Mouse (Mus musculus): ENCODE data around the gene Ltbp1. TPM values are rescaled to one million over a fixed set of nuclear protein-coding genes. Genes with fewer than 3 reads are reported as not detected.

Ltbp1 gene
- total and polyA plus RNA-seq, 3 experiments = 17.2 to 40.4 (median 39.9) TPM

DNA sequence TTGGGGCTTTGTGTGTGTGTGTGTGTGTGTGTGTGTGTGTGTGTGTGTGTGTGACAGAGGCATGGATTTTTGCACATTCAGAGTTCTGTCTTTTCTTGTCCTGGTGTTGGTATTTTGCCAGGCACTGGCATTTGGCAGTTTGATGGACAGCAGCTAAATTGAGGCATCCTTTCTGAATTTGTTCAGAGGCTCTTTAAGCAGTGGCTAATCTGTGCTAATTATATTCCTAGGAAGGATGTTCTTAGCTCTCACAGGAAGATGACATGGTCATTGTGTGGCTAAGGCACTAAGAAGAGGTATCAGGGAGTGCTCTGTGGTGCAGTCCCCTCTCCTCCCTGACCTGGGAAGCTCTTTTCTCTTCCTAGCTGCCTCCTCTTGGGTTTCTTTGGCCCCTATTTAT, 77.1 kb downstream of the Ltbp1 start:
- no peak overlapping the region for H3K4me3 ChIP-seq
- H3K36me3 ChIP-seq (ENCODE audit: control insufficient read depth, insufficient read depth, low read length) = peaks cover 6% of the 10 kb centered on the region
- H3K27me3 ChIP-seq (ENCODE audit: control insufficient read depth, insufficient read depth, low read length) = no peaks in the 10 kb centered on the region
- no peak for DNase-seq
- H3K4me1 ChIP-seq (ENCODE audit: control insufficient read depth, insufficient read depth, low read length) = peaks cover 4% of the 10 kb centered on the region
- no peaks in the 10 kb centered on the region; the same call in 1 of the 2 replicates for H3K79me2 ChIP-seq (replicated peaks; ENCODE audit: control insufficient read depth, insufficient read depth, low read length)
- no peak overlapping the region for H3K9ac ChIP-seq (ENCODE audit: low read depth, low read length)
- TF ChIP-seq POLR2A (IDR thresholded peaks at IDR 0.05; ENCODE audit: insufficient read depth, low read depth, low read length) (no peak), EP300 (IDR thresholded peaks at IDR 0.05; ENCODE audit: insufficient read depth, low read depth, low read length) (no peak), CTCF (IDR thresholded peaks at IDR 0.05) (no peak)
- intact Hi-C loops (cut with DNase I) = no loop called here
- H3K27ac ChIP-seq = no peak overlapping the region

DNA sequence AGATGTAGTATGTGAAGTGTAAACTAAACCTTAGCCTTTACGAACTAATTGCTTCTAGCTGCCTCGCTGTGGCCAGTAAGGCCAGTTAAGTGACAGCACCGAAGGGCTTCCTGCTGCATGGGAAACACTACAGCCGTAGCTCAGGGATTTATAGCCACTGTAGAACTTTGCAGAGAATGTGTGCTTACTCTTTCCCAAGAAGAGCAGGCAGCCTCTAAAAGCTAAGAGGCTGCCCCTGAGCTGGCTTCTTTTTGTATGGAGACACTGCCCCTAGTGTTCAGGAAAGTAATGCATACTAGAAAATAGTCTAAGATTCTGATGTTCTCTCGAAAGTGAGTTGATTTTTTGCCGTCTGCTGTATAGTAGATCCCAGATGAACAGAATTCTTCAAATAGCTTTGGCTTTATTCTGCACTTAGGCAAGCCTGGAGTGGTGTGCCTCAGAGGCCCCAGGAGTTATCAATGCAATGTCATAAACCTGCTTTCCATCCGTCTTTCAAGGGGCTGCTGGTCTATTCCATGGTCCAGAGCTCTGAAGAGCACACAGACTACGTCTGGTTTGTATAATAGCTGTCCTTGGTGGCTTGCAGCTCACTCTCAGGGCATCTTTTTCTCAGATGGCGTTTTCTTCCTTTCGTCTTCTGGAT, 82.1 kb downstream of the Ltbp1 start:
- WGBS = 43% methylated on average over 10 of the region's 10 CpGs
- no peak overlapping the region for H3K27ac ChIP-seq
- H3K36me3 ChIP-seq (ENCODE audit: control insufficient read depth, insufficient read depth, low read length) = peaks cover 5% of the 10 kb centered on the region
- peaks cover 6% of the 10 kb centered on the region for H3K4me1 ChIP-seq (ENCODE audit: control insufficient read depth, insufficient read depth, low read length)
- intact Hi-C loops (cut with DNase I) = loop anchor here (1.0 to 5.0 kb wide), 3 partner anchors 71 to 415 kb away; no protein-coding TSS in a partner anchor
- TF ChIP-seq EP300 (IDR thresholded peaks at IDR 0.05; ENCODE audit: insufficient read depth, low read depth, low read length) (no peak), POLR2A (IDR thresholded peaks at IDR 0.05; ENCODE audit: insufficient read depth, low read depth, low read length) (no peak), CTCF (IDR thresholded peaks at IDR 0.05) (no peak; the same call in 1 of the 2 replicates)
- H3K4me3 ChIP-seq = no peak overlapping the region
- no peaks in the 10 kb centered on the region for H3K27me3 ChIP-seq (ENCODE audit: control insufficient read depth, insufficient read depth, low read length)
- no peak overlapping the region for H3K9ac ChIP-seq (ENCODE audit: low read depth, low read length)
- peak in 1 of 2 experiments; percentile 14 for DNase-seq
- H3K79me2 ChIP-seq (replicated peaks; ENCODE audit: control insufficient read depth, insufficient read depth, low read length) = no peaks in the 10 kb centered on the region; the same call in 1 of the 2 replicates

DNA sequence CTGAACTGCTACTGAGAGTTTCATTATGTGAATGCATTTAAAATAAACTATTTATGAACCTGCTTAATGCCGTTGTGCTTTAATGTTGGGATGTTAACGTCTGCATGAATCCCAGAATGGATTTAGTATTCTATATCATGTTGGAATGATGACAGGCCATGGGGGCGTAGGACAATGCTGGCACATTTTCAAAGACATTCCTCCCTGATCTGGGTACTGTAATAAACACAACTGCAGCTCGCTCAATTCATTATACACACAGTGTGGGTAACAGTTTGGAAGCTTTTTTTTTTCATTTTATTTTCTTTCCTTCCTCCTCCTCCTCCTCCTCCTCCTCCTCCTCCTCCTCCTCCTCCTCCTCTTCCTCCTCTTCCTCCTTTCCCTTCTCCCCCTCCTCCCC, 82.9 kb downstream of the Ltbp1 start:
- no peak overlapping the region for H3K9ac ChIP-seq (ENCODE audit: low read depth, low read length)
- H3K27me3 ChIP-seq (ENCODE audit: control insufficient read depth, insufficient read depth, low read length) = no peaks in the 10 kb centered on the region
- H3K4me3 ChIP-seq = no peak overlapping the region
- WGBS = 47% methylated on average over 4 of the region's 4 CpGs
- H3K27ac ChIP-seq = no peak overlapping the region
- H3K36me3 ChIP-seq (ENCODE audit: control insufficient read depth, insufficient read depth, low read length) = no peaks in the 10 kb centered on the region
- intact Hi-C loops (cut with DNase I) = loop anchor here (5.0 kb wide), 1 partner anchor 416 kb away; no protein-coding TSS in a partner anchor
- no peaks in the 10 kb centered on the region; the same call in 1 of the 2 replicates for H3K79me2 ChIP-seq (replicated peaks; ENCODE audit: control insufficient read depth, insufficient read depth, low read length)
- no peak for DNase-seq
- no peak for TF ChIP-seq EP300 (IDR thresholded peaks at IDR 0.05; ENCODE audit: insufficient read depth, low read depth, low read length)
- TF ChIP-seq POLR2A (IDR thresholded peaks at IDR 0.05; ENCODE audit: insufficient read depth, low read depth, low read length) = no peak
- TF ChIP-seq CTCF (IDR thresholded peaks at IDR 0.05) = no peak
- peaks cover 3% of the 10 kb centered on the region for H3K4me1 ChIP-seq (ENCODE audit: control insufficient read depth, insufficient read depth, low read length)

DNA sequence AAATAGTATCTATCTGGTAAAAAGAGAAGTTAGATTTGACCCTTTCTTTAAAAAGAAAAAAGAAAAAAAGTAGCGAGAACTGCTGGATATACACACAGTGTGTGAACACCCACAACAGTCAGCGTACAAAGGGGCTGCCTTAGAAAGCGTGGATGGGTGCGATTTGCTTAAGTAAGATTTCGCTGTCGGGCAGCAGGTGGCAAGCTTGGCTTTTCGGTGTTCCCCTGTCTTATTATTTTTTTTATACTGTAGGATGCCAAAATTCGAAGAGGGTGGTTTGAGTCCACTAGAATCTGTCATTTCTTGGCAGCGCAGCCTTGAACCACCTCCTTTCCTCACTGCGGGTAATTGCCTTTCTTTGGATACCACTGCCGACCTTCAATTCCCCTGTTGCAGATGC, 83.4 kb downstream of the Ltbp1 start:
- peak; percentile 31 to 39 for DNase-seq
- no peak overlapping the region for H3K27ac ChIP-seq

DNA sequence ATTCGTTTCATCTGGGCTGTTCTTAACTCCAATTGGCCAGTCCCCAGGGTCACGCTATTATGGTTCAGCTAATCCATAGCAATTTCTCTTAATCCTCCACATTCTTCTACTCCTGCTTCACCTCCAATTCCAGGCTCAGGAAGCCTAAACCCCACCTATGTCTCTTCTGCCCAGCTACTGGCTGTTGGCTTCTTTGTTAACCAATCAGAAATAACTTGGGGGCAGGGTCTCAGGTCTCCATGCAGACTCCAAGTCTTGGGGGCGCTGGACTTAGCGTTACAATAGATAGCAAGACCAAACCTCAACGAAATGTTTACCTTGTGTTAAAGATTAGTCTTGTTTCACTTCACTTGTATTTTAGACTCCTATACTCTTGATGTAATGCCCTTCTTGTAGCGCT, 85.2 kb downstream of the Ltbp1 start:
- H3K27me3 ChIP-seq (ENCODE audit: control insufficient read depth, insufficient read depth, low read length) = no peaks in the 10 kb centered on the region
- no peak for DNase-seq
- no peaks in the 10 kb centered on the region for H3K36me3 ChIP-seq (ENCODE audit: control insufficient read depth, insufficient read depth, low read length)
- H3K9ac ChIP-seq (ENCODE audit: low read depth, low read length) = no peak overlapping the region
- peaks cover 5% of the 10 kb centered on the region for H3K4me1 ChIP-seq (ENCODE audit: control insufficient read depth, insufficient read depth, low read length)
- intact Hi-C loops (cut with DNase I) = no loop called here
- H3K4me3 ChIP-seq = no peak overlapping the region
- no peak overlapping the region for H3K27ac ChIP-seq
- WGBS = 86% methylated on average over 6 of the region's 6 CpGs
- TF ChIP-seq POLR2A (IDR thresholded peaks at IDR 0.05; ENCODE audit: insufficient read depth, low read depth, low read length) (no peak), CTCF (IDR thresholded peaks at IDR 0.05) (no peak)
- no peaks in the 10 kb centered on the region; the same call in 1 of the 2 replicates for H3K79me2 ChIP-seq (replicated peaks; ENCODE audit: control insufficient read depth, insufficient read depth, low read length)

More for the DNA sequence above, 83.4 kb downstream of the Ltbp1 start:
- intact Hi-C loops (cut with DNase I) = loop anchor here (5.0 kb wide), 1 partner anchor 416 kb away; no protein-coding TSS in a partner anchor
- Histone ChIP-seq H3K79me2 (replicated peaks; ENCODE audit: control insufficient read depth, insufficient read depth, low read length) (no peaks in the 10 kb centered on the region; the same call in 1 of the 2 replicates), H3K36me3 (ENCODE audit: control insufficient read depth, insufficient read depth, low read length) (no peaks in the 10 kb centered on the region), H3K4me3 (no peak overlapping the region), H3K27me3 (ENCODE audit: control insufficient read depth, insufficient read depth, low read length) (no peaks in the 10 kb centered on the region), H3K9ac (ENCODE audit: low read depth, low read length) (no peak overlapping the region), H3K4me1 (ENCODE audit: control insufficient read depth, insufficient read depth, low read length) (peaks cover 3% of the 10 kb centered on the region)
- 51% methylated on average over 11 of the region's 11 CpGs for WGBS
- TF ChIP-seq CTCF (IDR thresholded peaks at IDR 0.05) (peak; percentile 59), POLR2A (IDR thresholded peaks at IDR 0.05; ENCODE audit: insufficient read depth, low read depth, low read length) (no peak)

DNA sequence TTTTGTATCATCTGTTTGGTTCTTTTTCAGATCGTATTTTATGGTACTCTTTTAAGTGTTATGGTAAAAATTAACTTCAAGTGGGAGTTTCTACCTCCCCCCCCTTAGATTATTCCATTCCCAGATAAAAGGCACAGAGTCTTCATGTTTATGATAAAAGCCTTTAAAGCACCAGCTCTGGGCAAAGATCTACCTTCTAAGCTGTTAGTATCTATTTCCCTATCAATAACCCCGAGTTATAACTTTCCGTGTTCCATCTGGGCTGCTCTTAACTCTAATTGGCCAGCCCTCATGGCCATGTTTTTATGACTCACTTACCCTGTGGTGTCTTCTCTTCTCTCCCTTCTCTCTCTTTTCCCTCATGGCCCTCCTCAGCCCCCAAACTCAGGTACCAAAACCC, 88.2 kb downstream of the Ltbp1 start:
- Histone ChIP-seq H3K4me3 (no peak overlapping the region), H3K27ac (no peak overlapping the region), H3K4me1 (ENCODE audit: control insufficient read depth, insufficient read depth, low read length) (peaks cover 3% of the 10 kb centered on the region), H3K36me3 (ENCODE audit: control insufficient read depth, insufficient read depth, low read length) (no peaks in the 10 kb centered on the region), H3K27me3 (ENCODE audit: control insufficient read depth, insufficient read depth, low read length) (no peaks in the 10 kb centered on the region), H3K79me2 (replicated peaks; ENCODE audit: control insufficient read depth, insufficient read depth, low read length) (no peaks in the 10 kb centered on the region; the same call in 1 of the 2 replicates), H3K9ac (ENCODE audit: low read depth, low read length) (no peak overlapping the region)
- intact Hi-C loops (cut with DNase I) = no loop called here
- 73% methylated on average over 3 of the region's 3 CpGs for WGBS
- DNase-seq = no peak
- TF ChIP-seq EP300 (IDR thresholded peaks at IDR 0.05; ENCODE audit: insufficient read depth, low read depth, low read length) (no peak), POLR2A (IDR thresholded peaks at IDR 0.05; ENCODE audit: insufficient read depth, low read depth, low read length) (no peak), CTCF (IDR thresholded peaks at IDR 0.05) (no peak)
